Mouse (Mus musculus) heart, postnatal 0 days (tissue): ENCODE data around the gene Rplp2. TPM values are rescaled to one million over a fixed set of nuclear protein-coding genes. Genes with fewer than 3 reads are reported as not detected.

ENCODE experiments used
- ATAC-seq: fragments of 200-750 bp; cut with Nextera tagmentation; 2 replicates; pipeline ENCODE4 v1.8.0; 2017; ENCODE audit warnings: low read depth, moderate number of reproducible peaks, moderate library complexity; ENCODE audit not compliant: insufficient read depth
- DNase-seq: peaks from one replicate; pipeline ENCODE4 v3.0.0-alpha.2; 2016; ENCODE audit warnings: low spot score
- H3K27ac ChIP-seq: fragments of 300-500 bp; sonication (generic); 2 replicates; pipeline ENCODE4 v1.5.1; 2014; ENCODE audit warnings: low read depth, mild to moderate bottlenecking
- H3K27me3 ChIP-seq: fragments of 300-500 bp; sonication (generic); 2 replicates; pipeline ENCODE4 v1.6.1; 2014; ENCODE audit warnings: low read length, mixed read lengths; ENCODE audit not compliant: control insufficient read depth, insufficient read depth
- H3K36me3 ChIP-seq: fragments of 300-500 bp; sonication (generic); replicated peaks from 2 replicates; pipeline ENCODE4 v1.6.1; 2014; ENCODE audit warnings: low read length, mixed read lengths; ENCODE audit not compliant: control insufficient read depth, insufficient read depth
- H3K4me1 ChIP-seq: fragments of 300-500 bp; sonication (generic); 2 replicates; pipeline ENCODE4 v1.6.1; 2014; ENCODE audit warnings: antibody characterized with exemption; ENCODE audit not compliant: control insufficient read depth, insufficient read depth
- H3K4me2 ChIP-seq: fragments of 300-500 bp; sonication (generic); 2 replicates; pipeline ENCODE4 v1.6.1; 2014; ENCODE audit warnings: low read depth, mild to moderate bottlenecking, low read length, moderate library complexity
- H3K4me3 ChIP-seq: fragments of 300-500 bp; sonication (generic); 2 replicates; pipeline ENCODE4 v1.5.1; 2014; ENCODE audit warnings: low read depth, low read length
- H3K9ac ChIP-seq: fragments of 300-500 bp; sonication (generic); replicated peaks from 2 replicates; pipeline ENCODE4 v1.6.1; 2014; ENCODE audit warnings: low read depth, low read length, mixed read lengths
- H3K9me3 ChIP-seq: fragments of 300-500 bp; sonication (generic); replicated peaks from 2 replicates; pipeline ENCODE4 v1.6.1; 2016; ENCODE audit warnings: low read length; ENCODE audit not compliant: control insufficient read depth
- CTCF ChIP-seq: IDR thresholded peaks from 2 replicates; pipeline ENCODE4 v1.5.1; 2016; ENCODE audit warnings: antibody characterized with exemption, control low read depth, low read depth
- EP300 ChIP-seq: IDR thresholded peaks from 2 replicates; pipeline ENCODE4 v1.6.1; 2016; ENCODE audit warnings: antibody characterized with exemption, low read depth
- WGBS: fragments of 180-500 bp; shearing (Covaris S2); extraction: QIAGEN DNeasy Blood & Tissue Kit; methylation state at CpG from one replicate; pipeline ENCODE4 v1.1.7; 2014; 5-methylcytosine and 5-hydroxymethylcytosine counted together
- polyA plus RNA-seq: library from polyadenylated mRNA; unstranded; fragments of >200 nt; fragmentation: Nextera tagmentation; extraction: Ambion mirVana; gene quantifications from 2 replicates; pipeline ENCODE4 v1.2.1, GENCODE M21; 2015
- total RNA-seq: library from RNA; depleted of rRNA; stranded (reverse); fragments of >200 nt; gene quantifications from 2 replicates; pipeline ENCODE4 v1.2.3, GENCODE M21; 2014; ENCODE audit warnings: low replicate concordance

Rplp2 gene
- total and polyA plus RNA-seq, 2 experiments from 2014 or later = 309 to 880 TPM

DNA sequence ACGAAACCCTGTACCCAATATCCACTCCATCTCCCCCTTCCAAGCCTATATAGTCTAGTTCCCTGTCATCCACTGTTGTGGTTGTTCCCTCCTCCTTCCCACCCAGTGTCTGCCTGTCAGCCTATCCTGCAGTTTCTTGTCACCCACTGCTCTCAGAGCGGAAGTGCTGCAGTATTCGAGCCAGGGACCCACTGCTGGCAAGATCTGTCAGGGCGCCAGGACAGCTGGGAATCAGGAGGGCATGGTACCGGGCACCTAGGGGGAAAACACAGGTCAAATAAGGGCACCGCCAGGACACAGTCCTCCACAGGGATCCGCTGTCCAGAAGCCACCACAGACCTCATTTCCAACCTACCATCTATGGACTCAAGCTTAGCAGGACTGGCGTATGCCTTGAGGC, 36.5 kb upstream of the Rplp2 start:
- Histone ChIP-seq H3K4me3 (no peak overlapping the region), H3K27me3 (no peaks in the 10 kb centered on the region), H3K36me3 (peaks cover 20% of the 10 kb centered on the region), H3K27ac (no peak overlapping the region), H3K9me3 (no peaks in the 10 kb centered on the region), H3K4me2 (no peak overlapping the region), H3K4me1 (peaks cover 6% of the 10 kb centered on the region), H3K9ac (no peak overlapping the region)
- ATAC-seq = no peak
- 87% methylated on average over 8 of the region's 8 CpGs for WGBS
- TF ChIP-seq CTCF = no peak
- no peak for TF ChIP-seq EP300
- DNase-seq = no peak

DNA sequence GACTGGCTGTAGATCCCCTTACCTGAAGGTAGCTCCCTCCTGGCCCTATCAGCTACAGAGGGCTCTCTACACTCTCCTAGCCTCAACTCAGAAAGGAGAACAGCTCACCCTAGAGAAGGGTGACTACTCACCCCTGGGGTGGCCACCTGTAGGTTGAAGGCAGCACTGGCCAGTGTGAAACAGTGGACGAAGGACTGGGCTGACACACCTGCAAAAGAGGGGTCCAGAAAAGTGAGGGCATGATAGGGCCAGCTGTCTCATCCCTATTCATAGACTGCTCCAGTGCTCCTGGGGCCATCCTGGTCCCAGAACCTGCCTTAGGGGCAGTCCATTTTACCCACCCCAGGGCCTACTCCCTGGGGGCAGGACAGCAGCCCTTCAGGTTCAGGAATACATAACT, 35.5 kb upstream of the Rplp2 start:
- Histone ChIP-seq H3K9ac (no peak overlapping the region), H3K4me2 (no peak overlapping the region), H3K36me3 (peaks cover 20% of the 10 kb centered on the region), H3K27me3 (no peaks in the 10 kb centered on the region), H3K4me1 (peaks cover 6% of the 10 kb centered on the region), H3K9me3 (no peaks in the 10 kb centered on the region), H3K4me3 (no peak overlapping the region), H3K27ac (no peak overlapping the region)
- DNase-seq (no peak), ATAC-seq (no peak)
- TF ChIP-seq CTCF (no peak), EP300 (no peak)
- WGBS = 72% methylated on average over 1 of the region's 1 CpGs

DNA sequence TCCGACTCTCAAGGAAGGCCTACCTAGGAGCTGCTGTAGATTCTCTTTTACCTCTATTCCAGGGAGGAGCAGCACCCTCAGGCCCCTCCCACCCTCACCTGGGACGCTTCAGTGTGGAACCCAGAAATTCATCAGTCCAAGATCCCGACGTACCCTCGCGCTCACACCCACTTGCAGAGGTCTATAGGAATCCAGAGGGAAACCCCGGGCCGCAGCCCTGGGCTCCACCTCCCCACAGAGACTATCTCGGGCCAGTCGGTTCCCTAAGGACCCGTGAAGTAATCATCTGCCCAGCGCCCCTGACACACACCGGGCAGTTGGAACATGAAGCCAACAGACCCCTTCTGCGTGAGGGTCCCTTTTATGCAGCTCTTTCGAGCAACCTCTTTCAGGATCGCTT, 33.8 kb upstream of the Rplp2 start:
- peak overlapping the region; percentile 87 for H3K4me2 ChIP-seq
- H3K4me1 ChIP-seq = peaks cover 6% of the 10 kb centered on the region
- H3K9me3 ChIP-seq = no peaks in the 10 kb centered on the region
- WGBS = 3% methylated on average over 16 of the region's 16 CpGs
- no peak; the same call in 1 of the 2 replicates for ATAC-seq
- H3K4me3 ChIP-seq = peak overlapping the region; percentile 70
- H3K27ac ChIP-seq = peak overlapping the region; percentile 62
- no peak for TF ChIP-seq CTCF
- TF ChIP-seq EP300 = no peak
- peak overlapping the region; percentile 80 for H3K9ac ChIP-seq
- no peak for DNase-seq
- H3K36me3 ChIP-seq = peaks cover 15% of the 10 kb centered on the region; the same call in 1 of the 2 replicates
- H3K27me3 ChIP-seq = no peaks in the 10 kb centered on the region

DNA sequence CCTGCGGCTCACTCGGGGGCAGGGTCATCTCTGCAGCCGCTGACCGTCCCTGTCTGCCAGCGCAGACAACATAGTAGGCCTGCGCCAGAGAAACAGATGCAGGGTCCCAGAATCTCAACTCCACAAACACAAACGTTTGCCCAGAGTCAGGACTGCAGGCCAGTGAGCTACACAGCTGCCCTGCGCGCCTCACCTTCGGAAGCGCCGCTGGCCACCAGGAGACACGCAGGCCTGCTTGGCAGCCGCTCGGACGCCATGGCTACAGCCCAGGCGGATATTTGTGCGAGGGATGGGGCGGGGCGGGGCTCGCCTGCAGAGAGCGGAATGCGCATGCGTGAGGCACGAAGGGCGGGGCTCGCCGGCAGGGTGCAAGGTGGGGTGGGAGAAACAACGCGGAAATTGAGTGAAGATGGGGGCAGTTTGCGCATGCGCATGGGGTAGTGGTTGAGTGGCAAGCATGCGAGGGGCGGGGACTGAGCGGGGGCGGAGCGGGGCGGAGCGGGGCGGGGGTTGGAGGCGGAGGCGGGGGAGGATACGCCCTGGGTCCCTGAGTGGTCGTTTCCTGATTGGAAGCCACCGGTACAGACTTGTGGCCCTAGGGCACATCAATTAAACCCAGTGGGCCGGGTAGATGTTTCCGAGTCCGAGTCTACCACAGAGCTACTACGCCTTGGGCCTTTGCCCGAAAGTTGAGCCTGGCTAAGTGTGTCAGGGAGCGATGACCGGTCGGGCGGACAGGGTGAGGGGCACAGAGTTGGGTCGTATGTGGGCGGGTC, 33.2 kb upstream of the Rplp2 start, which contains the start of gene Gatd1:
Gene Gatd1, minus strand, starts transcription at position 328 of the 776 bp plus-strand sequence.
- Histone ChIP-seq H3K9me3 (no peaks in the 10 kb centered on the region), H3K4me3 (peak within 1 kb of the TSS; percentile 70), H3K27ac (peak within 1 kb of the TSS; percentile 77), H3K4me1 (peaks cover 6% of the 10 kb centered on the region), H3K36me3 (peaks cover 12% of the 10 kb centered on the region; the same call in 1 of the 2 replicates), H3K27me3 (no peaks in the 10 kb centered on the region), H3K9ac (peak within 1 kb of the TSS; percentile 80), H3K4me2 (peak within 1 kb of the TSS; percentile 87)
- TF ChIP-seq CTCF (peak; percentile 28; the same call in 1 of the 2 replicates), EP300 (no peak)
- ATAC-seq (peak; percentile 95), DNase-seq (peak; percentile 98)
- 1% methylated on average over 53 of the region's 56 CpGs for WGBS

DNA sequence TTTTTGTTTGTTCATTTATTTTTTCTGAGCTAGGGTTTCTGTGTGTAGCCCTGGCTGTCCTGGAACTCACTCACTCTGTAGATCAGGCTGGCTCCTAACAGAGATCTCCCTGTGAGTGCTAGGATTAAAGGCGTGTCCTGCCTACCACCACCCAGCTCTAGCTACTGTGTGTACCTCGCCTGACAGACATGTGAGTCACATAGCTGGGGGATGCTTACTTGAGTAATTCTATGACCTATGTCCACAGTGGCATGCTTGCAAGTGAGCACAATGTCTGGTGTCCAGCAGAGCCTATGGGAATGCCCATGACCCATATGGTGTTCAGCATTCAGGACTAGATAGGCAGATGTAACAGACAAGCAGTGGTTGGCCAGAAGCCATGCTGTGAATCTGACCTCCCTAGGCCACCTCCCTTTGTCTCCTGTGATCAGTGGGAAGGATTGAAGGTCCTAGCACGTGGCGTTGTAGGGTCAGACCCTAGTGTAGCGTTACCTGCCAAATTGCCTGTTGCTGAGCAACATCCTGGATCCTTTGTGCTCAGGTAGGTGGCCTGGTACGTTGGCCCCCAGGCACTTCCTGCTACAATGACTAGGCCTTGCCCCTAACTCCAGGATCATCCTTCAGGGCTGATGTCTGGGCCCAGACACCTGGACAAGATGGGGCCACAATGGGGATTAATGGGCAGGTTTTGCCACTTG, 30.9 kb upstream of the Rplp2 start:
- DNase-seq = no peak
- no peak for TF ChIP-seq EP300
- no peak for TF ChIP-seq CTCF
- H3K9ac ChIP-seq = no peak overlapping the region
- WGBS = 82% methylated on average over 6 of the region's 6 CpGs
- H3K4me2 ChIP-seq = no peak overlapping the region
- H3K4me3 ChIP-seq = no peak overlapping the region
- no peaks in the 10 kb centered on the region for H3K36me3 ChIP-seq
- peaks cover 6% of the 10 kb centered on the region for H3K4me1 ChIP-seq
- no peaks in the 10 kb centered on the region for H3K27me3 ChIP-seq
- H3K27ac ChIP-seq = no peak overlapping the region
- no peaks in the 10 kb centered on the region for H3K9me3 ChIP-seq
- no peak for ATAC-seq
